Mouse (Mus musculus) telencephalon, adult 2 months (tissue): ENCODE data around the gene Lrrc41.

ENCODE experiments used
- DNase-seq: peaks from one replicate; pipeline ENCODE4 v3.0.0-alpha.2; 2011; ENCODE audit warnings: low read depth, low spot score

Gene Lrrc41

GRCm38 (mm10) chr4:116143891-116144717 is 69.0 kb downstream of the Lrrc41 start:
- no peak for DNase-seq
